Mouse (Mus musculus): Measurements from ENCODE around the gene Gdpd3. TPM values are rescaled to one million over a fixed set of nuclear protein-coding genes. Genes with fewer than 3 reads are reported as not detected.
"Not testable (repeated sequence)": the region's sequence is repeated elsewhere in the genome, so short reads cannot be mapped to it uniquely, and the experiment has no call there.

Gene Gdpd3
- polyA plus RNA-seq, 1 experiment from 2014 or later = 0.97 TPM

DNA sequence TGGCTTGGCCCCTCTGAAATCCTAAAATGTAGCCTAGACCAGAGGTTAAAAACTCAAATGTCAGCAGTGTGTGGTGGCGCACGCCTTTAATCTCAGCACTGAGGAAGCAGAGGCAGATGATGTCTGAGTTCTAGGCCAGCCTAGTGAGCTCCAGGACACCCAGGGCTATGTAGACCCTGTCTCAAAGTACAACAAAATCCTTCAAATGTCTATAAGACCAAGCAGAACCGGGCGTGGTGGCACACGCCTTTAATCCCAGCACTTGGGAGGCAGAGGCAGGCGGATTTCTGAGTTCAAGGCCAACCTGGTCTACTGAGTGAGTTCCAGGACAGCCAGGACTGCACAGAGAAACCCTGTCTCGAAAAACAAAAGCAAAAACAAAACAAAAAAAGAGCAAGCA, 13.0 kb downstream of the Gdpd3 start:
- not testable (repeated sequence) for H3K4me2 ChIP-seq (replicated peaks; ENCODE audit: low read depth, low read length); H3K4me1 ChIP-seq (replicated peaks; ENCODE audit: control insufficient read depth, insufficient read depth, low read length); DNase-seq (ENCODE audit: low spot score); H3K27ac ChIP-seq (ENCODE audit: low read depth, low read length); H3K36me3 ChIP-seq (ENCODE audit: control insufficient read depth, insufficient read depth, low read length); H3K27me3 ChIP-seq (ENCODE audit: control insufficient read depth, insufficient read depth, low read length); ATAC-seq (ENCODE audit: low FRiP score); H3K9me3 ChIP-seq (ENCODE audit: control insufficient read depth, low read length); H3K4me3 ChIP-seq (ENCODE audit: low read depth, low read length); H3K9ac ChIP-seq (ENCODE audit: low read depth, low read length)
- 95% methylated on average over 7 of the region's 7 CpGs for WGBS

GRCm38 (mm10) chr7:126779983-126780970, 14.1 kb downstream of the Gdpd3 start:
- peak overlapping the region; percentile 77 for H3K27ac ChIP-seq (ENCODE audit: low read depth, low read length)

GRCm38 (mm10) chr7:126780971-126781635, 15.0 kb downstream of the Gdpd3 start, which contains the start of gene Tbx6:
Gene Tbx6 (plus strand): TSS chr7:126781483.
- Histone ChIP-seq H3K4me3 (ENCODE audit: low read depth, low read length) (peak within 1 kb of the TSS; percentile 43), H3K27ac (ENCODE audit: low read depth, low read length) (peak within 1 kb of the TSS; percentile 77), H3K36me3 (ENCODE audit: control insufficient read depth, insufficient read depth, low read length) (peaks cover 7% of the 10 kb centered on the region; the same call in 1 of the 2 replicates), H3K9me3 (ENCODE audit: control insufficient read depth, low read length) (no peaks in the 10 kb centered on the region), H3K4me2 (replicated peaks; ENCODE audit: low read depth, low read length) (peak within 1 kb of the TSS; percentile 92), H3K4me1 (replicated peaks; ENCODE audit: control insufficient read depth, insufficient read depth, low read length) (peaks cover 5% of the 10 kb centered on the region), H3K27me3 (ENCODE audit: control insufficient read depth, insufficient read depth, low read length) (no peaks in the 10 kb centered on the region), H3K9ac (ENCODE audit: low read depth, low read length) (peak within 1 kb of the TSS; percentile 34)
- ATAC-seq (ENCODE audit: low FRiP score) (peak; percentile 30), DNase-seq (ENCODE audit: low spot score) (no peak)
- 7% methylated on average over 22 of the region's 22 CpGs for WGBS

More at GRCm38 (mm10) chr7:126779983-126780970, 14.1 kb downstream of the Gdpd3 start:
- no peaks in the 10 kb centered on the region for H3K27me3 ChIP-seq (ENCODE audit: control insufficient read depth, insufficient read depth, low read length)
- under 1% methylated on average over 21 of the region's 21 CpGs for WGBS
- peak overlapping the region; percentile 92 for H3K4me2 ChIP-seq (replicated peaks; ENCODE audit: low read depth, low read length)
- peaks cover 6% of the 10 kb centered on the region; the same call in 1 of the 2 replicates for H3K36me3 ChIP-seq (ENCODE audit: control insufficient read depth, insufficient read depth, low read length)
- no peaks in the 10 kb centered on the region for H3K9me3 ChIP-seq (ENCODE audit: control insufficient read depth, low read length)
- peak overlapping the region; percentile 43 for H3K4me3 ChIP-seq (ENCODE audit: low read depth, low read length)
- ATAC-seq (ENCODE audit: low FRiP score) = peak; percentile 77
- DNase-seq (ENCODE audit: low spot score) = peak; percentile 96
- H3K4me1 ChIP-seq (replicated peaks; ENCODE audit: control insufficient read depth, insufficient read depth, low read length) = peaks cover 10% of the 10 kb centered on the region
- peak overlapping the region; percentile 34 for H3K9ac ChIP-seq (ENCODE audit: low read depth, low read length)

GRCm38 (mm10) chr7:126781661-126782370, 15.7 kb downstream of the Gdpd3 start:
- H3K4me2 ChIP-seq (replicated peaks; ENCODE audit: low read depth, low read length) = peak overlapping the region; percentile 92
- no peak overlapping the region for H3K4me3 ChIP-seq (ENCODE audit: low read depth, low read length)
- H3K27ac ChIP-seq (ENCODE audit: low read depth, low read length) = no peak overlapping the region
- ATAC-seq (ENCODE audit: low FRiP score) (no peak), DNase-seq (ENCODE audit: low spot score) (no peak)
- peaks cover 4% of the 10 kb centered on the region; the same call in 1 of the 2 replicates for H3K4me1 ChIP-seq (replicated peaks; ENCODE audit: control insufficient read depth, insufficient read depth, low read length)
- no peaks in the 10 kb centered on the region for H3K27me3 ChIP-seq (ENCODE audit: control insufficient read depth, insufficient read depth, low read length)
- no peak overlapping the region; the same call in 1 of the 2 replicates for H3K9ac ChIP-seq (ENCODE audit: low read depth, low read length)
- 34% methylated on average over 11 of the region's 11 CpGs for WGBS
- peaks cover 7% of the 10 kb centered on the region; the same call in 1 of the 2 replicates for H3K36me3 ChIP-seq (ENCODE audit: control insufficient read depth, insufficient read depth, low read length)
- no peaks in the 10 kb centered on the region for H3K9me3 ChIP-seq (ENCODE audit: control insufficient read depth, low read length)

DNA sequence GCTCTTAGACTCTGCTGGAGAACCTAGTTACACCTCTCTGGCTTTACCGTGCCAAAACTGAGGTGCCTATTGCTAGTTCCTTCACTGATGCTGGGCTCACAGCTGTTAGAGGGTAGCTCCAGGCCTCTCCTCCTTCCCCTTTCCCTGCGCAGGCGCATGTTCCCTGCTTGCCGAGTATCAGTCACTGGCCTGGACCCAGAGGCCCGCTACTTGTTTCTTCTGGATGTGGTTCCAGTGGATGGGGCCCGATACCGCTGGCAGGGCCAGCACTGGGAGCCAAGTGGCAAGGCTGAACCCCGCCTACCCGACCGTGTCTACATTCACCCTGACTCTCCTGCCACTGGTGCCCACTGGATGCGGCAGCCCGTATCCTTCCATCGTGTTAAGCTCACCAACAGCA, 16.6 kb downstream of the Gdpd3 start:
- ATAC-seq (ENCODE audit: low FRiP score) = no peak
- Histone ChIP-seq H3K4me1 (replicated peaks; ENCODE audit: control insufficient read depth, insufficient read depth, low read length) (peaks cover 2% of the 10 kb centered on the region; the same call in 1 of the 2 replicates), H3K27ac (ENCODE audit: low read depth, low read length) (no peak overlapping the region), H3K9ac (ENCODE audit: low read depth, low read length) (no peak overlapping the region), H3K9me3 (ENCODE audit: control insufficient read depth, low read length) (no peaks in the 10 kb centered on the region), H3K36me3 (ENCODE audit: control insufficient read depth, insufficient read depth, low read length) (peaks cover 8% of the 10 kb centered on the region; the same call in 1 of the 2 replicates), H3K4me3 (ENCODE audit: low read depth, low read length) (no peak overlapping the region), H3K27me3 (ENCODE audit: control insufficient read depth, insufficient read depth, low read length) (no peaks in the 10 kb centered on the region), H3K4me2 (replicated peaks; ENCODE audit: low read depth, low read length) (no peak overlapping the region)
- DNase-seq (ENCODE audit: low spot score) = no peak
- WGBS = 90% methylated on average over 13 of the region's 13 CpGs

DNA sequence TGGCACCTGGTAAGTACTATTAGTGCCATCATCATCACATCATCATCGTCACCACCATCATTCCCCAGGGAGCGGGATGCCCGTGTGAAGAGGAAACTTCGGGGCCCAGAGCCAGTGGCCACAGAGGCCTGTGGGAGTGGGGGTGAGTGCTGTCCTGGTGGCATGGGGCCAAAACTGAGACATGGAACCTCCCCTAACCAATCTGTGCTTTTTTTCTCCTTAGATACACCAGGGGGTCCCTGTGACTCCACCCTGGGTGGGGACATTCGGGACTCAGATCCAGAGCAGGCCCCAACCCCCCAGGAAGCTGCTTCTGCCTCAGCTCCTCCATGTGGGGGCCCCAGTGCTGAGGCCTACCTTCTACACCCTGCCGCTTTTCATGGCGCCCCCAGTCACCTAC, 18.3 kb downstream of the Gdpd3 start:
- no peak overlapping the region for H3K27ac ChIP-seq (ENCODE audit: low read depth, low read length)
- H3K9ac ChIP-seq (ENCODE audit: low read depth, low read length) = no peak overlapping the region
- no peaks in the 10 kb centered on the region for H3K27me3 ChIP-seq (ENCODE audit: control insufficient read depth, insufficient read depth, low read length)
- H3K9me3 ChIP-seq (ENCODE audit: control insufficient read depth, low read length) = no peaks in the 10 kb centered on the region
- no peak for DNase-seq (ENCODE audit: low spot score)
- ATAC-seq (ENCODE audit: low FRiP score) = no peak
- H3K36me3 ChIP-seq (ENCODE audit: control insufficient read depth, insufficient read depth, low read length) = peaks cover 11% of the 10 kb centered on the region; the same call in 1 of the 2 replicates
- no peak overlapping the region for H3K4me2 ChIP-seq (replicated peaks; ENCODE audit: low read depth, low read length)
- H3K4me1 ChIP-seq (replicated peaks; ENCODE audit: control insufficient read depth, insufficient read depth, low read length) = no peaks in the 10 kb centered on the region; the same call in 1 of the 2 replicates
- H3K4me3 ChIP-seq (ENCODE audit: low read depth, low read length) = no peak overlapping the region
- WGBS = 89% methylated on average over 7 of the region's 7 CpGs

DNA sequence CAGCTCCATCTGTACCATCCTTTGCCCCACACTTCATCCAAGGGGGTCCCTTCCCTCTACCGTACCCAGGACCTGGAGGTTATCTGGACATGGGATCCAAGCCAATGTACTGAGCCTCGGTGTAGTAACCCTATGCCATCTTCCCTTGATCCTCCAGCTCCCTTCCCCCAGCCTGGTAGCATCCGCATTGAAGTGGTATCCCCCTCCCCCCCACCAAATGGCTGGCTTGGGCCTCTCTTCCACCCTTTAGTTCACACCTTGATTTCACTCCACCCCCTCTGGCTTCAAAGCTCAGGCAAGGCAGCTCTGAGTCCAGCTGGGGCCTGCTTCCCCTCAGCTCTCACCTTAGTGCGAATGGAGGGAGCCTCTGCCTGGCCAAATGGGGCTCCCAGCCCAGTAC, 18.9 kb downstream of the Gdpd3 start:
- no peak overlapping the region for H3K9ac ChIP-seq (ENCODE audit: low read depth, low read length)
- H3K4me3 ChIP-seq (ENCODE audit: low read depth, low read length) = no peak overlapping the region
- no peaks in the 10 kb centered on the region for H3K9me3 ChIP-seq (ENCODE audit: control insufficient read depth, low read length)
- no peak for ATAC-seq (ENCODE audit: low FRiP score)
- peaks cover 15% of the 10 kb centered on the region; the same call in 1 of the 2 replicates for H3K36me3 ChIP-seq (ENCODE audit: control insufficient read depth, insufficient read depth, low read length)
- no peak for DNase-seq (ENCODE audit: low spot score)
- H3K27me3 ChIP-seq (ENCODE audit: control insufficient read depth, insufficient read depth, low read length) = no peaks in the 10 kb centered on the region
- no peak overlapping the region for H3K4me2 ChIP-seq (replicated peaks; ENCODE audit: low read depth, low read length)
- no peaks in the 10 kb centered on the region for H3K4me1 ChIP-seq (replicated peaks; ENCODE audit: control insufficient read depth, insufficient read depth, low read length)
- no peak overlapping the region for H3K27ac ChIP-seq (ENCODE audit: low read depth, low read length)
- 78% methylated on average over 4 of the region's 4 CpGs for WGBS

- no peak overlapping the region for H3K9ac ChIP-seq (ENCODE audit: low read depth, low read length)
- no peaks in the 10 kb centered on the region for H3K9me3 ChIP-seq (ENCODE audit: control insufficient read depth, low read length)
- H3K27ac ChIP-seq (ENCODE audit: low read depth, low read length) = no peak overlapping the region
- no peak overlapping the region for H3K4me2 ChIP-seq (replicated peaks; ENCODE audit: low read depth, low read length)
- H3K4me1 ChIP-seq (replicated peaks; ENCODE audit: control insufficient read depth, insufficient read depth, low read length) = peaks cover 5% of the 10 kb centered on the region
- DNase-seq (ENCODE audit: low spot score) (no peak), ATAC-seq (ENCODE audit: low FRiP score) (no peak)
- H3K4me3 ChIP-seq (ENCODE audit: low read depth, low read length) = no peak overlapping the region
- peaks cover 15% of the 10 kb centered on the region; the same call in 1 of the 2 replicates for H3K36me3 ChIP-seq (ENCODE audit: control insufficient read depth, insufficient read depth, low read length)
- 92% methylated on average over 14 of the region's 14 CpGs for WGBS
- H3K27me3 ChIP-seq (ENCODE audit: control insufficient read depth, insufficient read depth, low read length) = no peaks in the 10 kb centered on the region
These were observed 20.0 kb downstream of the Gdpd3 start for GRCm38 (mm10) chr7:126786142-126786541.

All from hindbrain, embryonic 11.5 days (tissue).